Mouse (Mus musculus) heart, embryonic 11.5 days (tissue): ENCODE measurements around the gene Hrct1. TPM values are rescaled to one million over a fixed set of nuclear protein-coding genes. Genes with fewer than 3 reads are reported as not detected.

Experiments
- ATAC-seq: fragments of 200-750 bp; cut with Nextera tagmentation; replicated peaks from 2 replicates; pipeline ENCODE4 v1.8.0; 2017; ENCODE audit warnings: moderate library complexity; ENCODE audit not compliant: insufficient number of reproducible peaks, low FRiP score, low TSS enrichment
- H3K27ac ChIP-seq: fragments of 300-500 bp; sonication (generic); 2 replicates; pipeline ENCODE4 v1.5.1; 2014; ENCODE audit warnings: mild to moderate bottlenecking, low read depth, low read length
- H3K27me3 ChIP-seq: fragments of 300-500 bp; sonication (generic); 2 replicates; pipeline ENCODE4 v1.6.1; 2014; ENCODE audit warnings: mild to moderate bottlenecking, low read length, mixed read lengths; ENCODE audit not compliant: control insufficient read depth, insufficient read depth
- H3K36me3 ChIP-seq: fragments of 300-500 bp; sonication (generic); 2 replicates; pipeline ENCODE4 v1.6.1; 2014; ENCODE audit warnings: mild to moderate bottlenecking, low read length, moderate library complexity, mixed read lengths; ENCODE audit not compliant: control insufficient read depth, insufficient read depth
- H3K4me1 ChIP-seq: fragments of 300-500 bp; sonication (generic); 2 replicates; pipeline ENCODE4 v1.6.1; 2014; ENCODE audit warnings: low read length; ENCODE audit not compliant: control insufficient read depth, insufficient read depth
- H3K4me2 ChIP-seq: fragments of 300-500 bp; sonication (generic); 2 replicates; pipeline ENCODE4 v1.6.1; 2014; ENCODE audit warnings: mild to moderate bottlenecking, moderate library complexity
- H3K4me3 ChIP-seq: fragments of 300-500 bp; sonication (generic); 2 replicates; pipeline ENCODE4 v1.5.1; 2014; ENCODE audit warnings: low read depth, low read length
- H3K9ac ChIP-seq: fragments of 300-500 bp; sonication (generic); 2 replicates; pipeline ENCODE4 v1.6.1; 2014; ENCODE audit warnings: mild to moderate bottlenecking, low read depth, low read length, moderate library complexity
- H3K9me3 ChIP-seq: fragments of 300-500 bp; sonication (generic); replicated peaks from 2 replicates; pipeline ENCODE4 v1.6.1; 2016; ENCODE audit warnings: low read length; ENCODE audit not compliant: control insufficient read depth
- WGBS: fragments of 180-500 bp; shearing (Covaris S2); extraction: QIAGEN DNeasy Blood & Tissue Kit; methylation state at CpG from one replicate; pipeline ENCODE4 v1.1.7; 2014; ENCODE audit not compliant: insufficient replicate concordance; 5-methylcytosine and 5-hydroxymethylcytosine counted together
- polyA plus RNA-seq: library from polyadenylated mRNA; unstranded; fragments of >200 nt; fragmentation: Nextera tagmentation; extraction: Ambion mirVana; gene quantifications from 2 replicates; pipeline ENCODE4 v1.2.1, GENCODE M21; 2014

The Hrct1 gene
- polyA plus RNA-seq, 1 experiment from 2014 or later, result 0.99 TPM

DNA sequence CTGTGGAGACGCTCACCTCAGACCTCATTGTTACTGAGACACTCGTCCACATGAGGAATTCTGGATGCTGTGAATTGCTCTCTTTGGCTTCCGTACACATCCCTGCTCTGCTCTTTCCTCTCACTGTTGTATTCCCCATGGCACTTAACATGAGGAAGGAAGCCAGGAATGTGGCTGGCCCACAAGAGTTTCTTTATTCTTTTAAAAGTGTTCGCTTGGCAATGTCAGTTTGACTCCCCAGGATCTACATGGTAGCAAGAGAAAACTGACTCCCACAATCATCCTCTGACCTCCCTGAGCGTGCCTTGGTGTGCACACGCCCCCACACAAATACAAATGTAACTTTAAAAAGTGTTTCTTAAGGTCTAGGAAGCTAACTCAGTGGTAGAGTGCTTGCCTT lies 44.6 kb downstream of the Hrct1 start:
- Histone ChIP-seq H3K9ac (no peak overlapping the region), H3K27ac (no peak overlapping the region), H3K4me3 (no peak overlapping the region), H3K9me3 (no peaks in the 10 kb centered on the region), H3K27me3 (no peaks in the 10 kb centered on the region), H3K4me1 (no peaks in the 10 kb centered on the region; the same call in 1 of the 2 replicates), H3K36me3 (no peaks in the 10 kb centered on the region), H3K4me2 (no peak overlapping the region)
- WGBS, result 53% methylated on average over 6 of the region's 6 CpGs
- ATAC-seq, result no peak

DNA sequence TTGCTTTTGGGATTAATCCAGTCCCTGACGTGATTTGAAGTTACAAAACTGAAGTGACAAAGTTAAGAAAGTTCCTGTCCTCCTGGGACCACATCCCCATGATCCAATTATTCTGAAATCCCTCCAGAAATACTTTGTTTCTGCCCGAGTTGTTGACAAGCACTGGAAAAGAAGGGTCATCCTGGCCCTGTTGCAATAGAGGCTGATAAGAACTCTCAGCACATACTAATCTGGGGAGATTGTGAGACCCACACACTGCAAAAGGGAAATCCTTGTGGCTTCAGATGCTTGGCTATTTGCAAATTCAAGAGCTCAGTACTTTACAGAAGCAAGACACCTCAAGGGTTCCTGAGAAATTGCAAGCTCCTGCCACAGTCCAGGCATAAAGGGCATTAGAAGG lies 45.3 kb downstream of the Hrct1 start:
- ATAC-seq, result no peak
- Histone ChIP-seq H3K4me1 (no peaks in the 10 kb centered on the region; the same call in 1 of the 2 replicates), H3K9ac (no peak overlapping the region), H3K27ac (no peak overlapping the region), H3K4me3 (no peak overlapping the region), H3K27me3 (no peaks in the 10 kb centered on the region), H3K9me3 (no peaks in the 10 kb centered on the region), H3K4me2 (no peak overlapping the region), H3K36me3 (no peaks in the 10 kb centered on the region)
- WGBS, result 18% methylated on average over 2 of the region's 2 CpGs

Other genes with a start within 250 kb of the Hrct1 start
- gene Sit1, start 243.5 kb upstream of the Hrct1 start, polyA plus RNA-seq, result not detected in 2 replicates
- 73.6 and 75.8 TPM in 2 replicates for gene Ccdc107, start 234.3 kb upstream of the Hrct1 start, polyA plus RNA-seq
- 34.2 and 35.7 TPM in 2 replicates for gene Arhgef39, start 227.5 kb upstream of the Hrct1 start, polyA plus RNA-seq
- gene Car9, start 220.2 kb upstream of the Hrct1 start, polyA plus RNA-seq, result 1.7 and 3.2 TPM in 2 replicates
- 155 and 162 TPM in 2 replicates for gene Tpm2, start 203.4 kb upstream of the Hrct1 start, polyA plus RNA-seq
- 59.7 and 77.1 TPM in 2 replicates for gene Creb3, start 164.9 kb upstream of the Hrct1 start, polyA plus RNA-seq
- 74.2 and 86.2 TPM in 2 replicates for gene Tln1, start 164.5 kb upstream of the Hrct1 start, polyA plus RNA-seq
- gene Rgp1, start 148.5 kb upstream of the Hrct1 start, polyA plus RNA-seq, result 20.1 and 32.5 TPM in 2 replicates
- 14.3 and 18.4 TPM in 2 replicates for gene Gba2, start 148.3 kb upstream of the Hrct1 start, polyA plus RNA-seq
- gene Msmp, start 142.7 kb upstream of the Hrct1 start, polyA plus RNA-seq, result not detected in 2 replicates
- 7.2 and 7.8 TPM in 2 replicates for gene Npr2, start 95.3 kb upstream of the Hrct1 start, polyA plus RNA-seq
- 0.29 and 0.38 TPM in 2 replicates for gene Spag8, start 73.6 kb upstream of the Hrct1 start, polyA plus RNA-seq
- gene Hint2, start 70.7 kb upstream of the Hrct1 start, polyA plus RNA-seq, result 128 and 131 TPM in 2 replicates
- 2.7 and 3.3 TPM in 2 replicates for gene Tmem8b, start 58.2 kb upstream of the Hrct1 start, polyA plus RNA-seq
- 3.4 and 3.9 TPM in 2 replicates for gene Fam221b, start 58.0 kb upstream of the Hrct1 start, polyA plus RNA-seq
- gene Olfr70, start 26.4 kb upstream of the Hrct1 start, polyA plus RNA-seq, result not detected in 2 replicates
- gene Olfr71, start 16.9 kb upstream of the Hrct1 start, polyA plus RNA-seq, result not detected in 2 replicates
- gene Spaar, start 2.8 kb downstream of the Hrct1 start, polyA plus RNA-seq, result 0.16 and 0.24 TPM in 2 replicates
- not detected in 2 replicates for gene Olfr159, start 43.8 kb downstream of the Hrct1 start, polyA plus RNA-seq
- not detected in 2 replicates for gene Olfr156, start 96.7 kb downstream of the Hrct1 start, polyA plus RNA-seq
- 0.03 TPM in 2 replicates for gene Olfr157, start 113.0 kb downstream of the Hrct1 start, polyA plus RNA-seq
- gene Olfr155, start 124.4 kb downstream of the Hrct1 start, polyA plus RNA-seq, result not detected in 2 replicates
- 11.8 and 13.6 TPM in 2 replicates for gene Reck, start 148.3 kb downstream of the Hrct1 start, polyA plus RNA-seq
- 112 and 136 TPM in 2 replicates for gene Glipr2, start 230.2 kb downstream of the Hrct1 start, polyA plus RNA-seq